Mouse (Mus musculus) stomach, embryonic 15.5 days (tissue): ENCODE results near the gene Adgre5. TPM values are rescaled to one million over a fixed set of nuclear protein-coding genes. Genes with fewer than 3 reads are reported as not detected.

Experiments used
- ATAC-seq: fragments of 200-750 bp; cut with Nextera tagmentation; 2 replicates; pipeline ENCODE4 v1.8.0; 2017; ENCODE audit warnings: low read depth, moderate number of reproducible peaks, moderate TSS enrichment; ENCODE audit not compliant: insufficient read depth, low FRiP score
- H3K27ac ChIP-seq: fragments of 300-500 bp; sonication (generic); 2 replicates; pipeline ENCODE4 v1.5.1; 2015; ENCODE audit warnings: mild to moderate bottlenecking, inconsistent platforms
- H3K27me3 ChIP-seq: fragments of 300-500 bp; sonication (generic); replicated peaks from 2 replicates; pipeline ENCODE4 v1.6.1; 2015; ENCODE audit warnings: inconsistent platforms
- H3K36me3 ChIP-seq: fragments of 300-500 bp; sonication (generic); 2 replicates; pipeline ENCODE4 v1.6.1; 2015; ENCODE audit warnings: inconsistent platforms
- H3K4me1 ChIP-seq: fragments of 300-500 bp; sonication (generic); 2 replicates; pipeline ENCODE4 v1.6.1; 2015; ENCODE audit warnings: inconsistent platforms
- H3K4me2 ChIP-seq: fragments of 300-500 bp; sonication (generic); 2 replicates; pipeline ENCODE4 v1.6.1; 2015; ENCODE audit warnings: mild to moderate bottlenecking, inconsistent platforms
- H3K4me3 ChIP-seq: fragments of 300-500 bp; sonication (generic); replicated peaks from 2 replicates; pipeline ENCODE4 v1.5.1; 2015; ENCODE audit warnings: inconsistent platforms
- H3K9ac ChIP-seq: fragments of 300-500 bp; sonication (generic); 2 replicates; pipeline ENCODE4 v1.6.1; 2015; ENCODE audit warnings: inconsistent platforms
- H3K9me3 ChIP-seq: fragments of 300-500 bp; sonication (generic); 2 replicates; pipeline ENCODE4 v1.6.1; 2016; ENCODE audit warnings: inconsistent platforms
- WGBS: fragments of 180-500 bp; shearing (Covaris S2); methylation state at CpG from one replicate; pipeline ENCODE4 v1.1.7; 2015; 5-methylcytosine and 5-hydroxymethylcytosine counted together
- polyA plus RNA-seq: library from polyadenylated mRNA; unstranded; fragments of >200 nt; fragmentation: Nextera tagmentation; extraction: Ambion mirVana; gene quantifications from 2 replicates; pipeline ENCODE4 v1.2.1, GENCODE M21; 2015

Gene Adgre5
- polyA plus RNA-seq, 1 experiment from 2014 or later = 29.8 TPM

- 25% methylated on average over 3 of the region's 3 CpGs for WGBS
- H3K4me3 ChIP-seq = no peak overlapping the region
- H3K4me2 ChIP-seq = no peak overlapping the region
- peak overlapping the region; percentile 78 for H3K27ac ChIP-seq
- no peak overlapping the region for H3K9ac ChIP-seq
- no peaks in the 10 kb centered on the region for H3K27me3 ChIP-seq
- peaks cover 15% of the 10 kb centered on the region for H3K4me1 ChIP-seq
- peak; percentile 66; the same call in 1 of the 2 replicates for ATAC-seq
- no peaks in the 10 kb centered on the region for H3K36me3 ChIP-seq
- H3K9me3 ChIP-seq = no peaks in the 10 kb centered on the region
Observed at GRCm38 (mm10) chr8:83748708-83749107, 7.6 kb upstream of the Adgre5 start.

- no peaks in the 10 kb centered on the region for H3K27me3 ChIP-seq
- peak overlapping the region; percentile 24 for H3K4me3 ChIP-seq
- peak overlapping the region; percentile 72 for H3K4me2 ChIP-seq
- 3% methylated on average over 28 of the region's 28 CpGs for WGBS
- H3K36me3 ChIP-seq = no peaks in the 10 kb centered on the region
- no peak overlapping the region; the same call in 1 of the 2 replicates for H3K9ac ChIP-seq
- H3K9me3 ChIP-seq = no peaks in the 10 kb centered on the region
- ATAC-seq = peak; percentile 78
- H3K27ac ChIP-seq = peak overlapping the region; percentile 78
- peaks cover 15% of the 10 kb centered on the region for H3K4me1 ChIP-seq
Observed at GRCm38 (mm10) chr8:83747661-83748346, 6.7 kb upstream of the Adgre5 start.

GRCm38 (mm10) chr8:83744070-83744469 lies 2.9 kb upstream of the Adgre5 start:
- 80% methylated on average over 4 of the region's 4 CpGs for WGBS
- ATAC-seq = no peak
- H3K4me3 ChIP-seq = no peak overlapping the region
- H3K4me2 ChIP-seq = no peak overlapping the region
- no peaks in the 10 kb centered on the region for H3K9me3 ChIP-seq
- H3K36me3 ChIP-seq = no peaks in the 10 kb centered on the region
- no peak overlapping the region for H3K27ac ChIP-seq
- H3K27me3 ChIP-seq = no peaks in the 10 kb centered on the region
- no peak overlapping the region for H3K9ac ChIP-seq
- peaks cover 34% of the 10 kb centered on the region for H3K4me1 ChIP-seq

- no peaks in the 10 kb centered on the region for H3K36me3 ChIP-seq
- no peaks in the 10 kb centered on the region for H3K9me3 ChIP-seq
- no peak overlapping the region for H3K27ac ChIP-seq
- H3K27me3 ChIP-seq = no peaks in the 10 kb centered on the region
- 88% methylated on average over 6 of the region's 6 CpGs for WGBS
- peaks cover 29% of the 10 kb centered on the region for H3K4me1 ChIP-seq
- no peak overlapping the region for H3K4me2 ChIP-seq
- no peak overlapping the region for H3K9ac ChIP-seq
- no peak overlapping the region for H3K4me3 ChIP-seq
- no peak for ATAC-seq
Observed at GRCm38 (mm10) chr8:83742968-83743367, 1.8 kb upstream of the Adgre5 start.

GRCm38 (mm10) chr8:83741849-83742655 lies 926 bp upstream of the Adgre5 start:
- H3K27me3 ChIP-seq = no peaks in the 10 kb centered on the region
- H3K4me3 ChIP-seq = peak overlapping the region; percentile 61; the same call in 1 of the 2 replicates
- ATAC-seq = no peak
- H3K36me3 ChIP-seq = no peaks in the 10 kb centered on the region
- H3K9me3 ChIP-seq = no peaks in the 10 kb centered on the region
- peaks cover 32% of the 10 kb centered on the region for H3K4me1 ChIP-seq
- no peak overlapping the region for H3K9ac ChIP-seq
- H3K4me2 ChIP-seq = peak overlapping the region; percentile 96; the same call in 1 of the 2 replicates
- WGBS = 77% methylated on average over 19 of the region's 19 CpGs
- H3K27ac ChIP-seq = peak overlapping the region; percentile 82

GRCm38 (mm10) chr8:83740586-83740975 lies 545 bp downstream of the Adgre5 start:
- ATAC-seq = no peak
- 16% methylated on average over 3 of the region's 3 CpGs for WGBS
- Histone ChIP-seq H3K9ac (peak overlapping the region; percentile 65), H3K36me3 (no peaks in the 10 kb centered on the region), H3K27ac (peak overlapping the region; percentile 82), H3K4me2 (peak overlapping the region; percentile 96), H3K9me3 (no peaks in the 10 kb centered on the region), H3K4me3 (peak overlapping the region; percentile 61), H3K27me3 (no peaks in the 10 kb centered on the region), H3K4me1 (peaks cover 32% of the 10 kb centered on the region)

- H3K4me3 ChIP-seq = peak overlapping the region; percentile 61
- H3K27me3 ChIP-seq = no peaks in the 10 kb centered on the region
- H3K9me3 ChIP-seq = no peaks in the 10 kb centered on the region
- WGBS = 42% methylated on average over 8 of the region's 8 CpGs
- no peak overlapping the region for H3K9ac ChIP-seq
- H3K27ac ChIP-seq = peak overlapping the region; percentile 69
- H3K4me2 ChIP-seq = peak overlapping the region; percentile 96
- ATAC-seq = no peak
- no peaks in the 10 kb centered on the region for H3K36me3 ChIP-seq
- peaks cover 32% of the 10 kb centered on the region for H3K4me1 ChIP-seq
Observed at GRCm38 (mm10) chr8:83739711-83740468, 1.2 kb downstream of the Adgre5 start.

GRCm38 (mm10) chr8:83738949-83739710 lies 2.0 kb downstream of the Adgre5 start:
- H3K27ac ChIP-seq = peak overlapping the region; percentile 69
- no peak overlapping the region for H3K9ac ChIP-seq
- peak overlapping the region; percentile 96 for H3K4me2 ChIP-seq
- 55% methylated on average over 10 of the region's 10 CpGs for WGBS
- no peaks in the 10 kb centered on the region for H3K9me3 ChIP-seq
- H3K4me1 ChIP-seq = peaks cover 32% of the 10 kb centered on the region
- H3K36me3 ChIP-seq = no peaks in the 10 kb centered on the region
- peak; percentile 41; the same call in 1 of the 2 replicates for ATAC-seq
- H3K4me3 ChIP-seq = peak overlapping the region; percentile 61
- H3K27me3 ChIP-seq = no peaks in the 10 kb centered on the region

GRCm38 (mm10) chr8:83737852-83738562 lies 3.1 kb downstream of the Adgre5 start:
- ATAC-seq = no peak
- Histone ChIP-seq H3K9ac (no peak overlapping the region), H3K4me3 (no peak overlapping the region), H3K4me1 (peaks cover 32% of the 10 kb centered on the region), H3K27me3 (no peaks in the 10 kb centered on the region), H3K27ac (peak overlapping the region; percentile 69), H3K9me3 (no peaks in the 10 kb centered on the region), H3K4me2 (peak overlapping the region; percentile 96; the same call in 1 of the 2 replicates), H3K36me3 (no peaks in the 10 kb centered on the region)
- WGBS = 52% methylated on average over 4 of the region's 4 CpGs

- ATAC-seq = no peak
- H3K9ac ChIP-seq = no peak overlapping the region
- H3K4me3 ChIP-seq = no peak overlapping the region
- no peaks in the 10 kb centered on the region for H3K9me3 ChIP-seq
- H3K27ac ChIP-seq = 0 out of 2 replicates have a peak overlapping the region, but pooled peaks have one; percentile 69
- H3K36me3 ChIP-seq = no peaks in the 10 kb centered on the region
- H3K27me3 ChIP-seq = no peaks in the 10 kb centered on the region
- peak overlapping the region; percentile 96; the same call in 1 of the 2 replicates for H3K4me2 ChIP-seq
- WGBS = 87% methylated on average over 4 of the region's 4 CpGs
- H3K4me1 ChIP-seq = peaks cover 32% of the 10 kb centered on the region
Observed at GRCm38 (mm10) chr8:83737346-83737745, 3.8 kb downstream of the Adgre5 start.
